Mouse (Mus musculus) midbrain, embryonic 14.5 days (tissue): ENCODE results near the gene Prtn3. TPM values are rescaled to one million over a fixed set of nuclear protein-coding genes. Genes with fewer than 3 reads are reported as not detected.
"Not testable (repeated sequence)": the region's sequence is repeated elsewhere in the genome, so short reads cannot be mapped to it uniquely, and the experiment has no call there.

ENCODE experiments used
- ATAC-seq: fragments of 200-750 bp; cut with Nextera tagmentation; 2 replicates; pipeline ENCODE4 v1.8.0; 2017; ENCODE audit warnings: moderate number of reproducible peaks, moderate library complexity; ENCODE audit not compliant: low FRiP score, low TSS enrichment
- DNase-seq: peaks from one replicate; pipeline ENCODE4 v3.0.0-alpha.2; 2015
- H3K27ac ChIP-seq: fragments of 300-500 bp; sonication (generic); replicated peaks from 2 replicates; pipeline ENCODE4 v1.5.1; 2014; ENCODE audit warnings: mild to moderate bottlenecking, low read depth, low read length, moderate library complexity
- H3K27me3 ChIP-seq: fragments of 300-500 bp; sonication (generic); 2 replicates; pipeline ENCODE4 v1.6.1; 2014; ENCODE audit warnings: low read length, control low read depth, mixed read lengths; ENCODE audit not compliant: control insufficient read depth, insufficient read depth
- H3K36me3 ChIP-seq: fragments of 300-500 bp; sonication (generic); 2 replicates; pipeline ENCODE4 v1.6.1; 2014; ENCODE audit warnings: low read length, control low read depth; ENCODE audit not compliant: control insufficient read depth, insufficient read depth
- H3K4me1 ChIP-seq: fragments of 300-500 bp; sonication (generic); 2 replicates; pipeline ENCODE4 v1.6.1; 2014; ENCODE audit warnings: mild to moderate bottlenecking, antibody characterized with exemption, low read length, control low read depth; ENCODE audit not compliant: control insufficient read depth, insufficient read depth
- H3K4me2 ChIP-seq: fragments of 300-500 bp; sonication (generic); 2 replicates; pipeline ENCODE4 v1.6.1; 2014; ENCODE audit warnings: mild to moderate bottlenecking, low read length, moderate library complexity
- H3K4me3 ChIP-seq: fragments of 300-500 bp; sonication (generic); replicated peaks from 2 replicates; pipeline ENCODE4 v1.5.1; 2014; ENCODE audit warnings: low read depth, low read length
- H3K9ac ChIP-seq: fragments of 300-500 bp; sonication (generic); replicated peaks from 2 replicates; pipeline ENCODE4 v1.6.1; 2014; ENCODE audit warnings: mild to moderate bottlenecking, low read length, moderate library complexity
- H3K9me3 ChIP-seq: fragments of 300-500 bp; sonication (generic); 2 replicates; pipeline ENCODE4 v1.6.1; 2016; ENCODE audit warnings: low read length, control low read depth, mixed read lengths; ENCODE audit not compliant: control insufficient read depth
- WGBS: fragments of 180-500 bp; shearing (Covaris S2); extraction: QIAGEN DNeasy Blood & Tissue Kit; methylation state at CpG from one replicate; pipeline ENCODE4 v1.1.7; 2014; 5-methylcytosine and 5-hydroxymethylcytosine counted together
- polyA plus RNA-seq: library from polyadenylated mRNA; unstranded; fragments of >200 nt; fragmentation: Nextera tagmentation; extraction: Ambion mirVana; gene quantifications from 2 replicates; pipeline ENCODE4 v1.2.1, GENCODE M21; 2014

Prtn3 gene
- polyA plus RNA-seq, 1 experiment from 2014 or later = 14.9 TPM

DNA sequence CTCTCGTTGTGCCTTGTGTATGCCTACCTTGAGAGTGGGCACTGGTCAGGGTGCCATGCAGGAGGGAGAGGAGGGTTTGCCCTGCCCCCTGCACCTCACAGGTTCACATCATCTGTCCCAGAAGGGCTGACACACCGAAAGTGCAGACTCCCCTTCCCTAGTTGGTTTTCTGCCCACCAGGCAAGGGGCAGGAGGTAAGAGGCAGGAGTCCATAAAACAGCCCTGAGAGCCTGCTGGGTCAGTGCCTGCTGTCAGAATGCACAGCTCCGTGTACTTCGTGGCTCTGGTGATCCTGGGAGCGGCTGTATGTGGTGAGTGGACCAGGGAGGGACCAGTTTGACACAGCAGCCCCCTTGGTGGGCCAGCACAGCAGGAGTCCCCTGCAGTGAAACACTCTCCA is 16.4 kb downstream of the Prtn3 start, which contains the start of gene Cfd:
Gene Cfd, plus strand, starts transcription at position 184 of the 400 bp plus-strand sequence.
- H3K36me3 ChIP-seq = peaks cover 13% of the 10 kb centered on the region
- H3K4me1 ChIP-seq = no peaks in the 10 kb centered on the region
- no peak within 1 kb of the TSS for H3K9ac ChIP-seq
- no peak within 1 kb of the TSS for H3K4me3 ChIP-seq
- no peak within 1 kb of the TSS for H3K4me2 ChIP-seq
- H3K9me3 ChIP-seq = no peaks in the 10 kb centered on the region
- H3K27me3 ChIP-seq = no peaks in the 10 kb centered on the region
- DNase-seq (no peak), ATAC-seq (no peak)
- 43% methylated on average over 5 of the region's 5 CpGs for WGBS
- no peak within 1 kb of the TSS for H3K27ac ChIP-seq

DNA sequence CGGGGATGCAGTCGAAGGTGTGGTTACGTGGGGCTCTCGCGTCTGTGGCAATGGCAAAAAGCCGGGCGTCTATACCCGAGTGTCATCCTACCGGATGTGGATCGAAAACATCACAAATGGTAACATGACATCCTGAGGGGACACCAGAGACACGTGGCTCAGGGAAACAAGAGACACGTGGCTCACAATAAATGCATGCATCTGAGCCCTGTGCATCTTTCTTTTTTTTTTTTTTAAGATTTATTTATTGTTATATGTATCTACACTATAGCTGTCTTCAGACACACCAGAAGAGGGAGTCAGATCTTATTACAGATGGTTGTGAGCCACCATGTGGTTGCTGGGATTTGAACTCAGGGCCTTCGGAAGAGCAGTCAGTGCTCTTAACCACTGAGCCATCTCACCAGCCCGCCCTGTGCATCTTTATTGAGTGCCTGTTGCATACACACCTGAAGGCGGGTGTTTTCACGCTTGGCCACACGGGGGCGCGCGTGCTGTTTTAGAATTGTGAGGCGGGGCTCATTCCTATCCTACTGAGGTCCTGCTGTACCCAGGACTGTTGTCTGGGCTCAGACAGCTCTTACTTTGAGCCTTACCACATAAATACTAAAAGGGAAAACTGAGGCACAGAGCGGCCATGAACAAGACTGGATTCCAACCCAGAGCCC is 18.3 kb downstream of the Prtn3 start:
- not testable (repeated sequence) for H3K4me1 ChIP-seq, H3K27ac ChIP-seq, H3K9me3 ChIP-seq, H3K4me2 ChIP-seq, H3K4me3 ChIP-seq, H3K9ac ChIP-seq, H3K27me3 ChIP-seq
- peaks cover 32% of the 10 kb centered on the region for H3K36me3 ChIP-seq
- DNase-seq (peak; percentile 89), ATAC-seq (0 out of 2 replicates have a peak, but pooled peaks have one; percentile 38)
- WGBS = 43% methylated on average over 22 of the region's 22 CpGs

DNA sequence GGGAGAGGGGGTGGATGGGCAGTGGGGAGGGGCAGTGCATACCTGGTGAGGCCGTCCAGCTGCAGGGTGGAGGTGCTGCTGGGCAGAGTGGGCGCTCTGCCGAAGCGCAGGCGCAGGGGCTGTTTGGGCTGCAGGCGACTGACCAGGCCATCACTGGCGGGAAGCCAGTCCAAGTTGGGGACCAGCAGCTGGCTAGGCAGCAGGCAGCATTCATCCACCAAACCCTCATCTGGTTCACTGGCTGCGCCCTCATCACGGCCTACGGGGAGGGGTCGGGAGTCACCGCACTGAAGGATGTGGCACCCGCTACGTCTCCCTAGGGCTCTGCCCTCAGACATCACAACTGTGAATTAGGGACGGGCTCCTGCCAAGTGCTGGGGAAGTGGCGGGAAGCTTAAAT is 22.0 kb downstream of the Prtn3 start:
- H3K4me1 ChIP-seq = 0 out of 2 replicates have a peak, but pooled peaks cover 7% of the 10 kb centered on the region
- no peak overlapping the region for H3K4me2 ChIP-seq
- H3K4me3 ChIP-seq = no peak overlapping the region
- ATAC-seq (no peak), DNase-seq (no peak)
- no peaks in the 10 kb centered on the region for H3K27me3 ChIP-seq
- no peak overlapping the region for H3K9ac ChIP-seq
- WGBS = 93% methylated on average over 16 of the region's 16 CpGs
- no peaks in the 10 kb centered on the region for H3K9me3 ChIP-seq
- H3K27ac ChIP-seq = no peak overlapping the region
- H3K36me3 ChIP-seq = peaks cover 50% of the 10 kb centered on the region

DNA sequence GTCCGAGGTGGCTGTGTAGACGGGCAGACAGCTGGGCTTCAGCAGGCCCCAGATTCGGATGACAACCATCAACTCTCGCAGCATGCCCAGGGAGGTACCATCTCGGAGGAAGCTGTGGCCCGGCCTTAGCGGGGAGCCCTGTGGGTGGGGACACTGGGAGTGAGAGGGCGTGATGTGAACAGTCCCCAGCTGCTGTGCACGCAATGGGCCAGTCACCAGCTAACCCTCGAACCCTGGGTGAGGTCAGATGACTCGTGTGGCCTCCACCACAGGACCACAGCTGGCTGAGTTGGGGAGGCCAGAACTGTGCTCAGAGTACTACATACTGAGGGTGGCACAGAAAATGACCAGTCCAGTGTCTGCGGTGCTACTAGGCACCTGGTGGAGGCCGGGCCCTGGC is 22.5 kb downstream of the Prtn3 start:
- no peaks in the 10 kb centered on the region for H3K9me3 ChIP-seq
- 87% methylated on average over 13 of the region's 13 CpGs for WGBS
- no peaks in the 10 kb centered on the region for H3K27me3 ChIP-seq
- 0 out of 2 replicates have a peak, but pooled peaks cover 9% of the 10 kb centered on the region for H3K4me1 ChIP-seq
- DNase-seq (no peak), ATAC-seq (no peak)
- no peak overlapping the region for H3K9ac ChIP-seq
- H3K4me3 ChIP-seq = no peak overlapping the region
- peaks cover 50% of the 10 kb centered on the region for H3K36me3 ChIP-seq
- no peak overlapping the region for H3K4me2 ChIP-seq
- no peak overlapping the region for H3K27ac ChIP-seq

DNA sequence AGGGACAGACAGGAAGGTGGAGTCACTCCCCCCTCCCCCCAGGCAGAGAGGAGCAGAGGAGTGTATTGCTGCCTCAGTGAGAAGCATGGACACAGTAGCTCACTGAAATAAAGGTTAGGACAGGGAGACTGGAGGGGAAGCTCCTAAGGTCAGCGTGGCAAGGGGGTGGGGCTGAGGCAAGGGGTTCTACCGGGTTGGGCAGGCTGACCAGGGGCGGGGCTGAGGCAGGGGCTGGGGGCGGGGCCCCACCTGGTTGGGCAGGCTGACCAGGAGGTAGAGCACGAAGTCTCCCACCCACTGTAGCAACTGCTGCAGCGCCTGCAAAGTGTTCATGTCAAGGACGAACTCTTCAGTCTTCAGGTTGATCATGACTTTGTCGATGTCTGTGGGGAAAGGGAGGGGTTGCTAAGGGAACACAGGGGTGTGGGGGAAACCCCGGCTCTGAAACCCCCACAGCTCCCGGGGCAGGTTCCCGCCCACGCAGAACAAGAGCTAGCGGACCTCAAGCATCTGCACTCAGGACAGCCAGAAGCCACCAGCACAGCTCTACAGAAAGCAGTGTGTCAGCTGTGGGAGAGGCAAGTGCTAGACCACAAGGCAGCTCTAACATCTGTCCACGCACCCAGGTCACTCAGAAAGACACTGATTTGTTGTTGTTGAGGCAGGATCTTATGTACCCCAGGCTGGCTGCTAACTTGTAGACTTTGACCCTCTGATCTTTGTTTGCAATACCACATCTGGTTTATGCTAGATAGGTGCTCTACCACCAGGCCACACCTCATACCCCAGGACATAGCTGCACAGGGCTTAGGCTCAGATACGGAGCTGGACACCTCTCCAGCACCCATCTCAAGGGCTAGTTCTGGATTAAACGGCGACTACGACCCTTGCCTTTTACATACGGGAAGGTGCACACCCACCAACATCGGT is 23.3 kb downstream of the Prtn3 start:
- WGBS = 52% methylated on average over 20 of the region's 20 CpGs
- no peak overlapping the region for H3K27ac ChIP-seq
- DNase-seq (no peak), ATAC-seq (no peak)
- peaks cover 56% of the 10 kb centered on the region for H3K36me3 ChIP-seq
- no peak overlapping the region for H3K9ac ChIP-seq
- H3K27me3 ChIP-seq = no peaks in the 10 kb centered on the region
- no peaks in the 10 kb centered on the region for H3K9me3 ChIP-seq
- no peak overlapping the region for H3K4me2 ChIP-seq
- 0 out of 2 replicates have a peak, but pooled peaks cover 9% of the 10 kb centered on the region for H3K4me1 ChIP-seq
- H3K4me3 ChIP-seq = no peak overlapping the region

DNA sequence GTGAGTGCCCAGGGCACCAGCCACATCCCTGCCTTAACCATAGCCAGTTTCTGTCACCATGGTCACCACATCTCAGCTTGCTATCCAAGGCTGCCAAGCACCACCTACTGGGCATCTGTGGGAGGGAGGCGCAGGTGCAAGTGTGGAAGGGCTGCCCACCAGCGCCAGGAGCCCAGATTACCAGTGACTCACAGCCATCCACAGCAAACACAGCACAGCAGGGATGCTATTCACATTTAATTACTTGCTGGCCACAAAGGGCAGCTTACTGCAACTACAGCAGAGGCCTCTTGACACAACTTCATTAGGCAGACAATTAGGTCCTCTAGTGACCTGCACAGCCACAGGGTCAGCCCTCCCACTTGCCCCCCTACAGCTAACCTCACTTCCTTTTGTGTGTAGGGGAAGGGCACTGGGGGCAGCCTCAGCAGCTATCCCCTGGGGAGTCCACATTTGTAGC is 26.7 kb downstream of the Prtn3 start:
- no peak overlapping the region for H3K9ac ChIP-seq
- no peaks in the 10 kb centered on the region for H3K27me3 ChIP-seq
- H3K27ac ChIP-seq = peak overlapping the region; percentile 57
- DNase-seq = peak; percentile 75
- H3K4me2 ChIP-seq = no peak overlapping the region
- H3K4me1 ChIP-seq = 0 out of 2 replicates have a peak, but pooled peaks cover 9% of the 10 kb centered on the region
- WGBS = 10% methylated on average over 2 of the region's 2 CpGs
- no peaks in the 10 kb centered on the region for H3K9me3 ChIP-seq
- H3K36me3 ChIP-seq = peaks cover 64% of the 10 kb centered on the region
- no peak overlapping the region for H3K4me3 ChIP-seq
- peak; percentile 48 for ATAC-seq

DNA sequence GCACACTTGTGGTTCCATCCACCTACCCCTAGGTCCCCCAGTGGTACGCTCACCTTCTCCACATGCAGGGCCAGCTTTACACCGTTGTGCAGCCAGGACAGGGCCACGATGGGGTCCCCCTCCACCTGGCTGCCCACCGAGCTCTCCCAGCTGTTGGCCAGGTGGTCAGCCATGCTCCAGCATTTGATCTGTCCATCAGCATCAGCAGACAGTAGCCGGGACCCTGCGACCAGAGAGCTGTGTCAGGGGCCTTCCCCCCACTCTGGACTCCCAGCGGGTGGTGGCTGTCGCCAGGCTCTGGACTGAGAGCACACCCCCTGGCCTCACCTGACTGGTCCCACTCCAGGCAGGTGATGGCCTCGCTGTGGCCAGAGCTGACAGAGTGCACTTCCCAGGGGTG is 32.4 kb downstream of the Prtn3 start:
- no peak overlapping the region for H3K27ac ChIP-seq
- no peak overlapping the region for H3K4me3 ChIP-seq
- H3K27me3 ChIP-seq = no peaks in the 10 kb centered on the region
- WGBS = 94% methylated on average over 9 of the region's 9 CpGs
- H3K4me2 ChIP-seq = no peak overlapping the region
- no peak for ATAC-seq
- H3K4me1 ChIP-seq = peaks cover 3% of the 10 kb centered on the region; the same call in 1 of the 2 replicates
- no peaks in the 10 kb centered on the region for H3K9me3 ChIP-seq
- DNase-seq = no peak
- no peak overlapping the region for H3K9ac ChIP-seq
- H3K36me3 ChIP-seq = peaks cover 57% of the 10 kb centered on the region

DNA sequence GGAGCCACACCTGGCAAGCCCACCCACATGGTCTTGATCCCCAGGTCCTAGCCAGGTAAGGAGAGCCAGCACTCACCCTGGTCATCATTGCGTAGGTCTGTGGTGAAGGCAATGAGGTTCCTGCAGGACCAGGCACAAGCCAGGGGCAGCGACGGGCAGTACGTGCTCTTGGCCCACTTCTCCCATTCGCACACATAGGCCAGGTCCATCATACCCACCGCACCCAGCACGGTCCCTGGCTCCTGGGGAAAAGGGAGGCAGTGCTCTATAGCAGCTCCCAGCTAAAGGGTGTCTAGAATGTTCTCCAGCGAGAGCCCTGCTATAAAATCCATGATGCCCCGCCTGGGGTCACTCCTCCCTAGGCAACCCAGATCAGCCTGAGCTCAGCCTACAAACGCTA is 33.1 kb downstream of the Prtn3 start:
- Histone ChIP-seq H3K4me3 (no peak overlapping the region), H3K27me3 (no peaks in the 10 kb centered on the region), H3K36me3 (peaks cover 59% of the 10 kb centered on the region), H3K4me2 (no peak overlapping the region), H3K9me3 (no peaks in the 10 kb centered on the region), H3K27ac (no peak overlapping the region), H3K9ac (no peak overlapping the region), H3K4me1 (peaks cover 3% of the 10 kb centered on the region; the same call in 1 of the 2 replicates)
- WGBS = 90% methylated on average over 10 of the region's 10 CpGs
- no peak for DNase-seq
- ATAC-seq = no peak
